Mouse (Mus musculus) cerebellum, adult 2 months (tissue): ENCODE measurements around the gene Fam117b. TPM values are rescaled to one million over a fixed set of nuclear protein-coding genes. Genes with fewer than 3 reads are reported as not detected.

ENCODE experiments used
- DNase-seq, 2 experiments: peaks; one replicate each; pipeline ENCODE4 v3.0.0; 2021
- H3K27ac ChIP-seq: fragments of 200-500 bp; 2 replicates; pipeline ENCODE4 v1.5.1; 2012; ENCODE audit warnings: low read length, control low read depth, inconsistent platforms; ENCODE audit not compliant: insufficient read depth
- H3K27me3 ChIP-seq: fragments of 200-500 bp; 2 replicates; pipeline ENCODE4 v1.6.1; 2012; ENCODE audit warnings: inconsistent platforms, mild to moderate bottlenecking, low read length, moderate library complexity; ENCODE audit not compliant: control insufficient read depth, insufficient read depth
- H3K4me1 ChIP-seq: fragments of 200-500 bp; 2 replicates; pipeline ENCODE4 v1.6.1; 2011; ENCODE audit warnings: low read length; ENCODE audit not compliant: control insufficient read depth, insufficient read depth
- H3K4me3 ChIP-seq: fragments of 200-500 bp; replicated peaks from 2 replicates; pipeline ENCODE3; 2011; ENCODE audit warnings: mild to moderate bottlenecking, low read depth, low read length, control low read depth; ENCODE audit not compliant: insufficient read depth
- CTCF ChIP-seq: fragments of 200-500 bp; IDR thresholded peaks from 2 replicates; pipeline ENCODE4 v1.5.1; 2011; ENCODE audit warnings: low read depth, mild to moderate bottlenecking, control low read depth, low read length, moderate library complexity, borderline replicate concordance; ENCODE audit not compliant: insufficient read depth
- POLR2A ChIP-seq: fragments of 200-500 bp; IDR thresholded peaks from 2 replicates; pipeline ENCODE4 v1.6.1; 2011; ENCODE audit warnings: low read length, control low read depth, borderline replicate concordance; ENCODE audit not compliant: insufficient read depth
- WGBS: fragments of 180-500 bp; shearing (Covaris S2); methylation state at CpG from one replicate; pipeline ENCODE4 v1.1.7; 2018; 5-methylcytosine and 5-hydroxymethylcytosine counted together
- polyA plus RNA-seq: library from polyadenylated mRNA; depleted of rRNA; stranded (reverse); fragments of >200 nt; gene quantifications from 2 replicates; pipeline ENCODE4 v1.2.3, GENCODE M21; 2012

Fam117b gene
- polyA plus RNA-seq, 1 experiment, result 27.9 TPM

- no peaks in the 10 kb centered on the region for H3K27me3 ChIP-seq
- no peak for TF ChIP-seq POLR2A
- TF ChIP-seq CTCF, result no peak
- DNase-seq, result peak in 1 of 2 experiments; percentile 40
- H3K4me1 ChIP-seq, result no peaks in the 10 kb centered on the region; the same call in 1 of the 2 replicates
- no peak overlapping the region for H3K27ac ChIP-seq
- H3K4me3 ChIP-seq, result no peak overlapping the region
- WGBS, result 27% methylated on average over 10 of the region's 10 CpGs
Measured at GRCm38 (mm10) chr1:59915843-59916610, 3.2 kb downstream of the Fam117b start.

GRCm38 (mm10) chr1:59917401-59917800 is 4.6 kb downstream of the Fam117b start:
- WGBS, result 68% methylated on average over 3 of the region's 3 CpGs
- Histone ChIP-seq H3K4me3 (no peak overlapping the region), H3K27ac (no peak overlapping the region), H3K4me1 (no peaks in the 10 kb centered on the region; the same call in 1 of the 2 replicates), H3K27me3 (no peaks in the 10 kb centered on the region)
- TF ChIP-seq POLR2A (no peak), CTCF (no peak)
- DNase-seq, result no peak

GRCm38 (mm10) chr1:59918075-59918474 is 5.3 kb downstream of the Fam117b start:
- no peak for DNase-seq
- H3K4me3 ChIP-seq, result no peak overlapping the region
- no peaks in the 10 kb centered on the region for H3K27me3 ChIP-seq
- no peaks in the 10 kb centered on the region; the same call in 1 of the 2 replicates for H3K4me1 ChIP-seq
- no peak overlapping the region for H3K27ac ChIP-seq
- TF ChIP-seq POLR2A (no peak), CTCF (no peak)

- Histone ChIP-seq H3K4me1 (peaks cover 13% of the 10 kb centered on the region), H3K4me3 (no peak overlapping the region), H3K27ac (no peak overlapping the region), H3K27me3 (no peaks in the 10 kb centered on the region)
- DNase-seq, result no peak
- 66% methylated on average over 1 of the region's 1 CpGs for WGBS
- TF ChIP-seq POLR2A (no peak), CTCF (no peak)
Measured at GRCm38 (mm10) chr1:59923201-59923600, 10.4 kb downstream of the Fam117b start.

GRCm38 (mm10) chr1:59923673-59924072 is 10.9 kb downstream of the Fam117b start:
- Histone ChIP-seq H3K4me3 (no peak overlapping the region), H3K27ac (no peak overlapping the region), H3K27me3 (no peaks in the 10 kb centered on the region), H3K4me1 (peaks cover 13% of the 10 kb centered on the region)
- no peak for DNase-seq
- 95% methylated on average over 1 of the region's 1 CpGs for WGBS
- TF ChIP-seq CTCF, result no peak
- TF ChIP-seq POLR2A, result no peak

- peaks cover 13% of the 10 kb centered on the region for H3K4me1 ChIP-seq
- 88% methylated on average over 2 of the region's 2 CpGs for WGBS
- no peak for DNase-seq
- no peaks in the 10 kb centered on the region for H3K27me3 ChIP-seq
- TF ChIP-seq POLR2A (no peak), CTCF (no peak)
- no peak overlapping the region for H3K27ac ChIP-seq
- H3K4me3 ChIP-seq, result no peak overlapping the region
Measured at GRCm38 (mm10) chr1:59924411-59924810, 11.6 kb downstream of the Fam117b start.

GRCm38 (mm10) chr1:59926021-59926672 is 13.3 kb downstream of the Fam117b start:
- peak overlapping the region; percentile 99 for H3K27ac ChIP-seq
- WGBS, result 94% methylated on average over 3 of the region's 3 CpGs
- no peaks in the 10 kb centered on the region for H3K27me3 ChIP-seq
- H3K4me1 ChIP-seq, result peaks cover 13% of the 10 kb centered on the region
- no peak overlapping the region for H3K4me3 ChIP-seq
- DNase-seq, result peak in 1 of 2 experiments; percentile 31
- no peak for TF ChIP-seq POLR2A
- TF ChIP-seq CTCF, result no peak
